Mouse (Mus musculus): Measurements from ENCODE around the gene A530084C06Rik.

A530084C06Rik gene

DNA sequence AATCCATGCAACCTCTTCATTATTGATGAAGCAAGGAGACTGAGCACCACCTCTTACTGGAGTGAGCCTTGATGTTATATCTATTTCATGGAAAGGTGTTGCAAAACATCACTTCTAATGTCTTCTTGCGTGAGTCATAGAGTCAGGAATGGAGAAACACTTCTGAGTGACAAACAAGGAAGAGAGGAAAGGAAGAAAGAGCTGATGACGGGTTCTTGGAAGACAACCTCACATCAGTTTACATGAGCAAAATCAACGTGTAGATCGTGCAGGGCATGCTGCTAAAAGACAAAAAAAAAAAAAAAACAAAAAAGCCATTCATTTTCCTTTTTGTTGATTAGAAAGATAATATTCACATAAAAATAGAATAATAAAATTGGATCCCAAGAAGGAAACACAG is 24.4 kb downstream of the A530084C06Rik start:
- no peak for DNase-seq

DNA sequence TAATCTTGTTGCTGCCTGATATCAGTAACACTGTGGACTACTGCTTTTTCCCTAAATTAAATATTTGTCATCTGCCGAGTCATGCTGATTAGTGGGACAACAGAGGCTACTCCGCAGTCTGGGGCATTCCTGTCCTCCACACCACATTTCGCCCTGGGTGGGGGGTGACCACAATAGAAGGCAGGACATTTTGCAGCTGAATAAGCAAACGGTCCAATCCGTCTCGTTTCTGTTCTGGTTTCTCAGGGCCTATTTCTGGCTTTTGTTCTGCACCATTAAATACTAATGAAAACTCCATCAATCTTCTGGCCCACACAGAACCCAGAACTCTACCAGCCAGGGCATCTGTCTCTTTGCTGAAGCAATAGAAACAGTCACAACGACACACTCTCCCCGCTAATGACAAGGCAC is 27.5 kb downstream of the A530084C06Rik start:
- DNase-seq = no peak

DNA sequence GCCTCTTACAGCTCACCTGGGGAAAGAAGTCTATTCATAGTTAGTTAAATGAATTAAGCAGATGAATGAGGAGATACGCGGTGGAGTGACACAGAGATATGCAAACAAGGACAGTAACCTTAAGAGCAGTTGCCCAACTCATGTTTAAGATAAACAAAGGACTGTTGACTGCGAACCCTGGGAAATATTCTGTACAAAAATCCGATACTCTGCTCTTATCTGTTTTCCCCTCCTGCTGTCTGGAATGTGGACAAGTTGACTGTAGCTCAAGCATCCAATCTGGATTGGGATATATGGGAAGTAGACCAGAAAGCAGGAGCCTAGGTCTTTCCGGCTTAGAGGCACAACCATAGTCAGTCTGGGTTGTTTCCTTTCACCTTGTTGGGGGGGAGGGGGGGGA is 27.9 kb downstream of the A530084C06Rik start:
- no peak for DNase-seq

DNA sequence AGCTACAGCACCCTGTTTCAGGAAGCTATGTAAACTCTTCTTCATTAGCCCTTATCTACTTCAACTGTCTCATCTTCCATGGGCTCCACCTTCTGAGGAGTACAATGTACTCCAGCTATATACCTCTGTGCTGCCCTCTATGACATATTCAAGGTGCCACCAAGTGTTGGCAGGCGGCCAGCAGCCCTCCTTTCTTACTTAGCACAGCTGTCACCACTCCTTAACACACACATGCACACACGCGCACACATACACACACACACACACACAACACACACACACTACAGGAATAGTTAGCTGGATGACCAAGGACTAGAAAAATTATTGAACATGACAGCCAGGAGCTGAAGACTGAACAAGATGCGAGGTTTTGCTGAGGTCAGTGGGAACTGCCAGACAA is 34.2 kb downstream of the A530084C06Rik start:
- DNase-seq = no peak

DNA sequence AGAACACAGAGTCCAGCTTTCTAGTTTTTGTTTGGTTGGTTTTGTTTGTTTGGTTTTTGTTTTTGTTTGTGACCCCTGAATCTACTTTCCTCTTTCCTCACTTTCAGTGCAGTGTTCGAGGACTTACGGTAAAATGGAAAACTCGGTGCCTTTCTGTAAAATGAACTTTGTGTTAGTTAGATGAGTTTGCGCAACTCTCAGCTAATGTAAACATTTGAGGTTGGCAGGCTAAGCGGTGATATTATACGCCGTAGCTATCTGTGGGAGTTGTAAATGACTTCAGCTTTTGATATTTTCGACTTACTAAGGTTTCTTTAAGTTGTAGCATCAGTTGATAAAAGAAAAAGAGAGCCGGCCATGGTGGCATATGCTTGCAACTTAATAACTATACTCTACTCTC is 40.2 kb downstream of the A530084C06Rik start:
- DNase-seq = no peak

DNA sequence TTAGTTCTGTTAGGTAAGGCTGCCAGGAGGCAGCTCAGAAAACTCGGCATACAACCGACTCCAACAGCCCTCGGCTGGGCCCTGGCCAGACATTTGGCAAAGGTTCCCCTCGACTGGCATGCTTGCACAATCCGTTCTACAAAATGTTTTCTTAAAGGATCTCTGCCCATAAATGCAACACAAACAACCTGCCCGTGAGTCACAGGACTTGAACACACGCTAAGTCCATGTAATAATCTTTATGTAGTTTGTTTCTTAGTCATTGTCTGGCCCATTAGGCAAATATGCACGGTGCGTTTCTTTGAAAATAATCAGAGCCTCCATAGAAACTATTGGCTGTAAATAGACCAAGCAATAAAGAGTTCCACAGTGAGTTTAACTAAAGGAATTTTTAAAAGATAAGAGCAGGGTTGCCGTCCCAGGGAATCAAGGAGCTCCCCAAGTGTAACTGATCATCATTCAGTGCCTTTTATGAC is 40.7 kb downstream of the A530084C06Rik start:
- DNase-seq = peak; percentile 51 to 59

DNA sequence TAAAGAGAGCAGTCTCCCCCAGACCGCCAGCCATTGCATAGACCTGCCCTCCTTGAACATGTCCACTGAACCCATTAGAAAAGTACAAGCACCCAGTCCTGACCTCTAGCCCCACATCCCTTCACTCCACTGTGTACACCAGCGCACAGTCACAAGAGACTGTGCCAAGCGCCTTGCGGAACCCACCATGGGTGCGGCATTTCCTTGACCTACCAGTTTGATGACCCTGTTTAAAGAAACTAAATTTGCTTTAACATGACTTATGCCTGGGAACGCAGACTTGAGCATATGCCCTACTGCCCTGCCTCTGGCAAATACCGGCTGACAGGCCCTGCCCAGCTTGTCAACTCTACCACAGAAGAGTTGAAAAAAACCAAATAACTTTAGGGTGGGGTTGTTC is 43.9 kb downstream of the A530084C06Rik start:
- no peak for DNase-seq

DNA sequence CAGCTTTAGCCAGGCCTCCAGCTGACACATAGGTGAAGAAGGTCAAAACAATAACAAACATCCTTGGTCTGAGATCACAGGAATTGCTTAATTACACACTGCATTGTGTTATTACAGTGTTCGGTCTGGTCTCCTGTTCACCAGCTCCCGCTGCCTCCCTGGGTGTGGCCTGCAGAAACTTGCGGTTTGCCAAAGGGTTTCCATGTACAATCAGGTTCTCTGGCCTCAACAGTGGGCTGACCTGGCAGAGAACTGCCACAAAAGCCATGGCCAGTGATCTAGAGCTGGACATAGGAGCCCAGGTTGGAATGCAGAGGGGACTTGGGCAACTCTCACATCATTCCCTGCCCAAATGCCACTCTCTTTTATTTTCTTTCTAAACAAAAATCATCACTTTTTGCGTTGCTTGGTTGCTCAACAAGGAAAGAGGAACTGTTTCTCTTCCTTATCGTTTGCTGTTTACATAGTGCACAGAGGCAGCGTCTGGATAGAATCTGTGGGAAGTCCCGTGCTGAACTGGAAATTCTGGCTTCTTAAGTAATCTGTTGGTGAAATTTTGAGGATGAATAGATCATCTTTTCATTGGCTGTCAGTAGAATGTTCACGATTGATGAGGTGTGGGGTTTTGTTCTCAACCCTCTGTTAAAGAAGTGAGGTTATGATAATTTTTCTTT is 52.5 kb downstream of the A530084C06Rik start:
- no peak for DNase-seq

Measured in kidney, adult 8-10 months (tissue).